Mouse (Mus musculus) lung, embryonic 14.5 days (tissue): ENCODE data around the gene Ttc28. TPM values are rescaled to one million over a fixed set of nuclear protein-coding genes. Genes with fewer than 3 reads are reported as not detected.

ENCODE experiments used
- ATAC-seq: fragments of 200-750 bp; cut with Nextera tagmentation; 2 replicates; pipeline ENCODE4 v1.8.0; 2017; ENCODE audit warnings: mild to moderate bottlenecking, moderate TSS enrichment, moderate library complexity; ENCODE audit not compliant: insufficient read depth
- DNase-seq: peaks from one replicate; pipeline ENCODE4 v3.0.0-alpha.2; 2015
- H3K27ac ChIP-seq: fragments of 300-500 bp; sonication (generic); 2 replicates; pipeline ENCODE4 v1.5.1; 2014; ENCODE audit warnings: low read depth, mild to moderate bottlenecking, moderate library complexity
- H3K27me3 ChIP-seq: fragments of 300-500 bp; sonication (generic); 2 replicates; pipeline ENCODE4 v1.6.1; 2014; ENCODE audit warnings: low read length, control low read depth; ENCODE audit not compliant: insufficient read depth
- H3K36me3 ChIP-seq: fragments of 300-500 bp; sonication (generic); 2 replicates; pipeline ENCODE4 v1.6.1; 2014; ENCODE audit warnings: control low read depth; ENCODE audit not compliant: insufficient read depth
- H3K4me1 ChIP-seq: fragments of 300-500 bp; sonication (generic); 2 replicates; pipeline ENCODE4 v1.6.1; 2014; ENCODE audit warnings: antibody characterized with exemption, control low read depth; ENCODE audit not compliant: insufficient read depth
- H3K4me2 ChIP-seq: fragments of 300-500 bp; sonication (generic); 2 replicates; pipeline ENCODE4 v1.6.1; 2014; ENCODE audit warnings: mild to moderate bottlenecking
- H3K4me3 ChIP-seq: fragments of 300-500 bp; sonication (generic); 2 replicates; pipeline ENCODE4 v1.5.1; 2014; ENCODE audit warnings: low read depth, low read length
- H3K9ac ChIP-seq: fragments of 300-500 bp; sonication (generic); 2 replicates; pipeline ENCODE4 v1.6.1; 2014
- H3K9me3 ChIP-seq: fragments of 300-500 bp; sonication (generic); 2 replicates; pipeline ENCODE4 v1.6.1; 2016; ENCODE audit warnings: low read depth, low read length, control low read depth
- CTCF ChIP-seq: IDR thresholded peaks from 2 replicates; pipeline ENCODE4 v1.5.1; 2016; ENCODE audit warnings: antibody characterized with exemption, low read depth
- WGBS: fragments of 180-500 bp; shearing (Covaris S2); extraction: QIAGEN DNeasy Blood & Tissue Kit; methylation state at CpG from one replicate; pipeline ENCODE4 v1.1.7; 2014; 5-methylcytosine and 5-hydroxymethylcytosine counted together
- polyA plus RNA-seq: library from polyadenylated mRNA; unstranded; fragments of >200 nt; fragmentation: Nextera tagmentation; extraction: Ambion mirVana; gene quantifications from 2 replicates; pipeline ENCODE4 v1.2.1, GENCODE M21; 2014

The Ttc28 gene
- polyA plus RNA-seq, 1 experiment from 2014 or later: 15.2 TPM

DNA sequence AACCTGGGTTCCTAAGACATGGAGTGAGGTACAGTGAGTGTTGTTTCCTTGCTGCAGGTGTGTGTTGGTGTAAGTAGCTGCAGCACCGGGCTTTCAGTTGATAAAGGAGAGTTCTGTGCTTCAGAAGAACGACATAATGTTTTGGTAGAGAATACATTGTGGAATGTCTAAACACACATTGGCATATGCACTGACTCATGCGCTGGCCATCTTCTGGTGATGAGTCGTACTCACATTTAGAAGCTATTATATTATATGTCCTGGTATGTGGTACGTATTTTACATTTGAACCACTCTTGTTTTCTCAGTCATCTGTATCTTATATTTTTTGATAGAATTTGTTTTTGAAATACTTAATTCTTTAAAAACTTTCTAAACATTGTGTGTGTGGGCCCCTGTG is 46.2 kb downstream of the Ttc28 start:
- ATAC-seq (no peak), DNase-seq (no peak)
- H3K4me1 ChIP-seq: no peaks in the 10 kb centered on the region
- H3K4me3 ChIP-seq: no peak overlapping the region
- no peak for TF ChIP-seq CTCF
- WGBS: 77% methylated on average over 5 of the region's 5 CpGs
- no peaks in the 10 kb centered on the region for H3K27me3 ChIP-seq
- no peak overlapping the region for H3K4me2 ChIP-seq
- H3K27ac ChIP-seq: no peak overlapping the region
- H3K36me3 ChIP-seq: no peaks in the 10 kb centered on the region
- no peaks in the 10 kb centered on the region for H3K9me3 ChIP-seq
- H3K9ac ChIP-seq: no peak overlapping the region

DNA sequence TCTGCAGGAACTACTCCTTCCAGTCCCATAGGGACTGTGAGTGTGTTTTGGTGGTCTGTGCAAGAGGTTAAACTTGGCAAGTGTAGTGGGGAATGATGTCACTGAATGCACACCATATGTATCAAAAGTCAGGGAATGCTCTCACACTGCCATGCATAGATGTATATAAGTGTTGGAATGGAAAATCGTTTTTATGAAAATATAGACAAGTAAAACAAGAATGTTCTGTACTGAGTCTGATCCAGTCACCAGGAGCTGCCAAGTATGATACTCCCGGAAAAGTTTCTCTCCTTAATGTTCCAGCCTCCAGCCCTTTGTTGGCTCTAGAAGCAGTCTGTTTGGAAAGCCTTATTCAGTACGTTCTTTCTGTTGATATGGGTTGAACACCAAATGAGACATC is 48.7 kb downstream of the Ttc28 start:
- H3K9ac ChIP-seq: no peak overlapping the region
- no peaks in the 10 kb centered on the region for H3K36me3 ChIP-seq
- H3K27me3 ChIP-seq: no peaks in the 10 kb centered on the region
- no peak for ATAC-seq
- TF ChIP-seq CTCF: no peak
- DNase-seq: no peak
- no peak overlapping the region for H3K4me3 ChIP-seq
- H3K4me1 ChIP-seq: no peaks in the 10 kb centered on the region
- no peak overlapping the region for H3K27ac ChIP-seq
- H3K4me2 ChIP-seq: no peak overlapping the region
- no peaks in the 10 kb centered on the region for H3K9me3 ChIP-seq
- WGBS: 53% methylated on average over 3 of the region's 3 CpGs

DNA sequence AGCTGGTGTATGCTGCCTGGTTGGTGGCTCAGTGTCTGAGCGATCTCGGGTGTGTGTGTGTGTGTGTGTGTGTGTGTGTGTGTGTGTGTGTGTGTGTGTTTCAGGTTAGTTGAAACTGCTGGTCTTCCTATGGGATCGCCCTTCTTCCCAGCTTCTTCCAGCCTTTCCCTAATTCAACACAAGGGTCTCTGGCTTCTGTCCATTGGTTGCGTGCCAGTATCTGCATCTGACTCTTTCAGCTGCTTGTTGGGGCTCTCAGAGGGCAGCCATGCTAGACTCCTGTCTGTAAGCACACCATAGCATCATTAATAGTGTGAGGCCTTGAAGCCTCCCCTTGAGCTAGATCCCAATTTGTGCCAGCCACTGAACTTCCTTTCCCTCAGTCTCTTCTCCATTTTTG is 49.7 kb downstream of the Ttc28 start:
- H3K9ac ChIP-seq: no peak overlapping the region
- no peaks in the 10 kb centered on the region for H3K36me3 ChIP-seq
- no peaks in the 10 kb centered on the region for H3K27me3 ChIP-seq
- H3K27ac ChIP-seq: no peak overlapping the region
- H3K4me1 ChIP-seq: no peaks in the 10 kb centered on the region
- no peak for ATAC-seq
- H3K4me3 ChIP-seq: no peak overlapping the region
- DNase-seq: peak; percentile 26
- no peak for TF ChIP-seq CTCF
- no peaks in the 10 kb centered on the region for H3K9me3 ChIP-seq
- 73% methylated on average over 4 of the region's 4 CpGs for WGBS
- no peak overlapping the region for H3K4me2 ChIP-seq

DNA sequence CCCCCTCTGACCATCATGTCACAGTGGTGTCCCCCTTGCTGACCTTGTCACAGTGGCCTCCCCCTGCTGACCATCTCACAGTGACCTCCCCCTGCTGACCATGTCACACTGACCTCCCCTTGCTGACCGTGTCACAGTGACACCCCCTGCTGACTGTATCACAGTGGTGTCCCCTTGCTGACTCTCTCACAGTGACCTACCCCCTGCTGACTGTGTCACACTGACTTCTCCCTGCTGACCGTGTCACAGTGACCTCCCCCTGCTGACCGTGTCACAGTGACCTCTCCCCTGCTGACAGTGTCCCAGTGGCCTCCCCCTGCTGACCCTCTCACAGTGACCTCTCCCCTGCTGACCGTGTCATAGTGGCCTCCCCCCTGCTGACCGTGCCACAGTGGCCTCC is 57.0 kb downstream of the Ttc28 start:
- no peak for ATAC-seq
- no peaks in the 10 kb centered on the region for H3K4me1 ChIP-seq
- no peaks in the 10 kb centered on the region for H3K27me3 ChIP-seq
- no peak overlapping the region for H3K27ac ChIP-seq
- 50% methylated on average over 5 of the region's 5 CpGs for WGBS
- no peak overlapping the region for H3K4me3 ChIP-seq
- no peak for DNase-seq
- TF ChIP-seq CTCF: no peak
- H3K4me2 ChIP-seq: no peak overlapping the region
- H3K36me3 ChIP-seq: no peaks in the 10 kb centered on the region
- no peak overlapping the region for H3K9ac ChIP-seq
- no peaks in the 10 kb centered on the region for H3K9me3 ChIP-seq

DNA sequence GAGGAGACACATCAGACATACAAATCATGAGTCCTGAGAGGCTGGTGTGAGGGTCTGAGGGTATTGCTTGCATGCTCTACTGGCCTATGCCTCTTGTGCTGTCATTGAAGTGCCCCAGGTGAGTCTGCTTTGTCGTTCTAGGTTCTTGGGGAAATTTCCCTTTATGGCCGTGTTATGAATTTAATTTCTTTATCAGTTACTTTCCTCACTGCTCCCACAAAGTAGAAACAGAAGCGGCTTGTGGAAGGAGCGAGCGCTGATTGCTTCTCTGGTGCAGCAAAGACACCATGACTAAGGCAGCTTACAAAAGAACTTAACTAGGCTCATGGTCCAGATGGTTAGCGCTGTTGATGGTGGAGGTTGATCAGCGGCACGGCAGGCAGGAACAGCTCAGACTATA is 64.7 kb downstream of the Ttc28 start:
- Histone ChIP-seq H3K4me3 (no peak overlapping the region), H3K27ac (no peak overlapping the region), H3K36me3 (no peaks in the 10 kb centered on the region), H3K4me1 (no peaks in the 10 kb centered on the region), H3K9ac (no peak overlapping the region), H3K9me3 (no peaks in the 10 kb centered on the region), H3K4me2 (no peak overlapping the region), H3K27me3 (no peaks in the 10 kb centered on the region)
- 87% methylated on average over 8 of the region's 8 CpGs for WGBS
- TF ChIP-seq CTCF: no peak
- ATAC-seq: no peak
- no peak for DNase-seq

DNA sequence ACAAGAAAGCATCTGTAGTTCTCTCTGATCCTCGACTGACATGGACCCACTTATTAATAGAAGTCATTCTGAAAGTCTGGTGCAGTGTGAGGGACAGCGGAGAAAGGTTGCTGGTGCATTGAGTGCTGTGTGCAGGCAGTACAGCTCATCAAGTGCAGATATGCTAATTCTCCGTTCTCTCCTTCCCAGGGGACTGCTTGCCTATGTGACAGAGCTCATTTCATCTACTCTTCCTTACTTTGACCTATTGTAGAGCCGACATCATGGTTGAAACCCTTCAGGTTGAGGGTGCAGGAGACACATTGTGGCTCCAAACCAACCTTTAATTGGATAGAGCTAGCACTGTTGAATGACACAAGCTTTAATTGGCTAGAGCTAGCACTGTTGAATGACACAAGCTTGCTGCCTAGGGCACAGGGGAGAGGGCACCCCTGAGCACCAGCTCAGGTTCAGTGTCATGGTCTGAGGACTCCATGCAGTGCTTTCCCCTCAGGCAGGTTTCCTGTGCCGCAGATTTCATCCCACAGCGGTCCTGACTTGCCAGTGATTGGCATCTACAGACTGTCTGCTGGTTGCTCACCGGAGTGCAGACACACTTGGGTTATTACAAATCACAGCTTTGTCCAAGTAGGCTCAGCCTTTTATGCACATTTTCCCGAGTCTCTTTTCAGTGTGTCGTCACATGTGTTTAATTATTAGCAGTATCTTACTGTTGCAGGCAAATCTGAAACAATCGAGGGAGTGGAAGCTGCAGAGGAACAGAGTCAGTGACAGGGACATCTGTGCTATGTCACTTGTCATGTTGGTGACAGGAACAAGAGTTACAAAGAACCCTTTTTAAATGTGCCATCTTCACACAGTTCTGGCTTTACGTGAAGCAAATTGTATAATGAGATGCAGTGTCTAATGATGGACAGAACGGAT is 69.1 kb downstream of the Ttc28 start:
- Histone ChIP-seq H3K4me3 (no peak overlapping the region), H3K4me2 (no peak overlapping the region), H3K9me3 (no peaks in the 10 kb centered on the region), H3K36me3 (no peaks in the 10 kb centered on the region), H3K9ac (no peak overlapping the region), H3K27ac (no peak overlapping the region), H3K27me3 (no peaks in the 10 kb centered on the region), H3K4me1 (no peaks in the 10 kb centered on the region)
- DNase-seq: no peak
- TF ChIP-seq CTCF: no peak
- no peak for ATAC-seq
- 66% methylated on average over 12 of the region's 12 CpGs for WGBS

DNA sequence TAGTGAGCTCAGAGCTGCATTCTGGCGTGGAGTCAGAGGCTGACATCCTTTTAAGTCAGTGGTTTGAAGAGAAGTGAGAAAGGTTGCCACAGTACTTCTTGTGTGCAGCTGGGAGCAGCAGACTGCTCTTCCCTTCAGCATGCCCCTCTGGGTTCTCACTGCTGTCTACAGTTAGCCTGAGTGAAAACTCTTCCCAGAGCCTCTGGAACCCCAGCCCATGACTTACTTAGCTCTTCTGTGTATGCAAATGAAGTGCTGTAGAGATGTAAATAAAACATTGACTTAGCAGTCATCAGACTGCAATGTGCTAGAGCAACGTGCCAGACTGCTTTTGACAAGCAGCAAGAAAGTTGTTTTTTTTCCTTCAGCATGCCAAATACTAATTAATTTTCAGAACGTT is 70.2 kb downstream of the Ttc28 start:
- WGBS: 28% methylated on average over 3 of the region's 3 CpGs
- Histone ChIP-seq H3K9ac (no peak overlapping the region), H3K9me3 (no peaks in the 10 kb centered on the region), H3K4me1 (no peaks in the 10 kb centered on the region), H3K4me2 (no peak overlapping the region), H3K27me3 (no peaks in the 10 kb centered on the region), H3K4me3 (no peak overlapping the region), H3K36me3 (no peaks in the 10 kb centered on the region), H3K27ac (peak overlapping the region; percentile 46; the same call in 1 of the 2 replicates)
- no peak for TF ChIP-seq CTCF
- peak; percentile 71 for DNase-seq
- peak; percentile 56 for ATAC-seq
